Comparison of ENCODE assay signal across 29 mouse cellular contexts in the genomic region with DNA sequence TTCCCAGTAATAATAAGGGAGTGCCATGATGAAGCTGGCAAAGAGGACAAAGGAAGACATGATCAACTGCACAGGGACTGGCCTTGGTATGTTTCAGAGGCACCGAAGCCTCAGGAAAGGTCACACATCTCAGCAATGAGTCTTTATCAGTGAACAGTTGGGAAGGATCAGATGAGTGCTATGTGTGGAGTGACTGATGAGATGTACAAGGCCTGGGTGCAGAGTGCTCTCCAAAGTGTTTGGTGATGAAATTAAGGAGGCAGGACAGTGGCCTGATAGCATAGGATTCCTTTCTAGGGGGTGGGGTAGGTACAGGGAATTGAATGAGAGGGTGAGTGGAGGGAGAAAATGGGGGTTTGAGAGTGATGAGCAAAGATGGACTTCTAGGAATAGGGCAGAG. TPM values are rescaled to one million over a fixed set of nuclear protein-coding genes. Genes with fewer than 3 reads are reported as not detected.
"Had no signal": no experiment of that assay in that cellular context is flagged by ENCODE, and none has a peak within 500 bp of the region (broad histone marks: within the 10 kb centered on the region; RNA-seq: fewer than 3 reads in every experiment).

No protein-coding gene starts in this region.

- H3K4me2 ChIP-seq: limb, embryonic 12.5 days; limb, embryonic 15.5 days; liver, embryonic 11.5 days; lung, embryonic 15.5 days; midbrain, embryonic 12.5 days; midbrain, embryonic 15.5 days; neural tube, embryonic 13.5 days had no signal

- H3K27ac ChIP-seq: limb, embryonic 12.5 days; limb, embryonic 15.5 days; liver, embryonic 14.5 days; lung, embryonic 15.5 days; midbrain, embryonic 12.5 days; midbrain, embryonic 15.5 days; neural tube, embryonic 13.5 days had no signal

- H3K4me1 ChIP-seq: limb, embryonic 12.5 days; limb, embryonic 15.5 days; midbrain, embryonic 12.5 days; midbrain, embryonic 15.5 days; neural tube, embryonic 13.5 days had no signal

- H3K27me3 ChIP-seq: limb, embryonic 12.5 days; lung, embryonic 15.5 days; midbrain, embryonic 12.5 days; midbrain, embryonic 15.5 days; neural tube, embryonic 13.5 days had no signal

- ATAC-seq: liver, postnatal 0 days; midbrain, embryonic 15.5 days had no signal

- H3K36me3 ChIP-seq: limb, embryonic 12.5 days; limb, embryonic 15.5 days; lung, embryonic 15.5 days; midbrain, embryonic 12.5 days; midbrain, embryonic 15.5 days; neural tube, embryonic 13.5 days had no signal

- H3K4me3 ChIP-seq: limb, embryonic 12.5 days; limb, embryonic 15.5 days; lung, embryonic 15.5 days; midbrain, embryonic 12.5 days; midbrain, embryonic 15.5 days; myocyte; neural tube, embryonic 13.5 days had no signal

- H3K9me3 ChIP-seq: limb, embryonic 12.5 days; limb, embryonic 15.5 days; lung, embryonic 15.5 days; midbrain, embryonic 12.5 days; midbrain, embryonic 15.5 days; neural tube, embryonic 13.5 days had no signal

- H3K9ac ChIP-seq: limb, embryonic 12.5 days; limb, embryonic 15.5 days; liver, embryonic 14.5 days; liver, postnatal 0 days; lung, embryonic 15.5 days; midbrain, embryonic 12.5 days; midbrain, embryonic 15.5 days; neural tube, embryonic 13.5 days had no signal

- DNase-seq: kidney, postnatal 14 days; kidney, postnatal 4 days; left cerebral cortex, postnatal 4 days; liver, postnatal 0 days; lung, postnatal 10 days; lung, postnatal 4 days; retina, postnatal 1 day; right cerebral cortex, postnatal 25 days; thymus, adult 18-20 months; thymus, postnatal 36 days had no signal

RNA-seq across cellular contexts. Expression of a gene that starts 7.0 kb away (rescaled TPM):
- total RNA-seq: layer of hippocampus, adult 18-20 months; layer of hippocampus, postnatal 14 days; left cerebral cortex, adult 8-10 months; left cerebral cortex, postnatal 14 days; left cerebral cortex, postnatal 4 days; megakaryocyte progenitor cell, adult 5-6 weeks; megakaryocyte-erythroid progenitor cell, adult 5-6 weeks; monocyte, adult 5-6 weeks; neutrophil, adult 5-6 weeks had no signal
- polyA plus RNA-seq: limb, embryonic 12.5 days; liver, embryonic 11.5 days; liver, embryonic 14.5 days; liver, postnatal 0 days; lung, embryonic 15.5 days; midbrain, embryonic 12.5 days; midbrain, embryonic 15.5 days; myocyte; neural tube, embryonic 13.5 days; spleen, adult 2 months; testis, adult 2 months had no signal

RNA-seq across cellular contexts. Expression of a gene that starts 51.7 kb away (rescaled TPM):
- total RNA-seq: megakaryocyte progenitor cell, adult 5-6 weeks; megakaryocyte-erythroid progenitor cell, adult 5-6 weeks; monocyte, adult 5-6 weeks; neutrophil, adult 5-6 weeks had no signal
- polyA plus RNA-seq: liver, embryonic 14.5 days; liver, postnatal 0 days; myocyte; spleen, adult 2 months; testis, adult 2 months had no signal
